ENCODE assay signal across 21 mouse cellular contexts in genomic region chr7:122498461-122498860, GRCm38 (mm10).
DNase-seq lines count a peak whose midpoint lies in the region; ATAC-seq and TF ChIP-seq lines count a peak whose summit lies in the region.
"Had no signal": no experiment of that assay in that cellular context is flagged by ENCODE, and none has a peak within 500 bp of the region (broad histone marks: within the 10 kb centered on the region; RNA-seq: fewer than 3 reads in every experiment).

No protein-coding gene starts in this region.

- H3K4me2 ChIP-seq in midbrain, embryonic 14.5 days (ENCODE audit: low read length) = no peak overlapping the region
- H3K4me2 ChIP-seq in stomach, postnatal 0 days (replicated peaks; ENCODE audit: low read depth) = no peak overlapping the region
- H3K4me2 ChIP-seq: embryonic facial prominence, embryonic 15.5 days; forebrain, embryonic 15.5 days; heart, embryonic 13.5 days; hindbrain, embryonic 15.5 days had no signal

- no peaks in the 10 kb centered on the region for H3K27me3 ChIP-seq in midbrain, embryonic 14.5 days (ENCODE audit: control insufficient read depth, insufficient read depth, low read length)
- H3K27me3 ChIP-seq in midbrain, embryonic 10.5 days (ENCODE audit: low read depth, poor library complexity, severe bottlenecking) = no peaks in the 10 kb centered on the region
- H3K27me3 ChIP-seq in stomach, postnatal 0 days (ENCODE audit: control insufficient read depth, insufficient read depth, low read length) = no peaks in the 10 kb centered on the region
- H3K27me3 ChIP-seq: CH12.LX; embryonic facial prominence, embryonic 15.5 days; forebrain, embryonic 15.5 days; hindbrain, embryonic 15.5 days; Patski had no signal

- no peak for TF ChIP-seq EP300 in stomach, postnatal 0 days (optimal IDR thresholded peaks at IDR 0.05)

- TF ChIP-seq CTCF in stomach, postnatal 0 days (IDR thresholded peaks at IDR 0.05; ENCODE audit: low read depth) = no peak

- no peak for ATAC-seq in midbrain, embryonic 14.5 days (ENCODE audit: low FRiP score, low TSS enrichment)
- no peak for ATAC-seq in stomach, postnatal 0 days (ENCODE audit: low FRiP score, low TSS enrichment)
- ATAC-seq: forebrain, embryonic 15.5 days; Patski had no signal

- H3K27ac ChIP-seq in midbrain, embryonic 14.5 days (replicated peaks; ENCODE audit: low read depth, low read length) = no peak overlapping the region
- H3K27ac ChIP-seq in midbrain, embryonic 10.5 days (replicated peaks) = no peak overlapping the region
- H3K27ac ChIP-seq in stomach, postnatal 0 days (replicated peaks) = no peak overlapping the region
- H3K27ac ChIP-seq: embryonic facial prominence, embryonic 15.5 days; forebrain, embryonic 15.5 days; heart, embryonic 13.5 days; hindbrain, embryonic 15.5 days had no signal

- peaks cover 2% of the 10 kb centered on the region for H3K4me1 ChIP-seq in midbrain, embryonic 14.5 days (ENCODE audit: control insufficient read depth, insufficient read depth, low read length)
- peaks cover 8% of the 10 kb centered on the region; the same call in 1 of the 2 replicates for H3K4me1 ChIP-seq in midbrain, embryonic 10.5 days
- no peaks in the 10 kb centered on the region for H3K4me1 ChIP-seq in stomach, postnatal 0 days (replicated peaks; ENCODE audit: control insufficient read depth, insufficient read depth)
- H3K4me1 ChIP-seq: embryonic facial prominence, embryonic 15.5 days; heart, embryonic 13.5 days had no signal

- no peaks in the 10 kb centered on the region for H3K36me3 ChIP-seq in midbrain, embryonic 14.5 days (ENCODE audit: control insufficient read depth, insufficient read depth, low read length)
- no peaks in the 10 kb centered on the region for H3K36me3 ChIP-seq in midbrain, embryonic 10.5 days
- H3K36me3 ChIP-seq in stomach, postnatal 0 days (ENCODE audit: control insufficient read depth, insufficient read depth, low read length) = no peaks in the 10 kb centered on the region
- H3K36me3 ChIP-seq: embryonic facial prominence, embryonic 15.5 days; forebrain, embryonic 15.5 days; heart, embryonic 13.5 days; hindbrain, embryonic 15.5 days had no signal

- 31% methylated on average over 5 of the region's 5 CpGs for WGBS in midbrain, embryonic 14.5 days
- WGBS in midbrain, embryonic 10.5 days = 58% methylated on average over 5 of the region's 5 CpGs
- WGBS in stomach, postnatal 0 days = 37% methylated on average over 5 of the region's 5 CpGs

- H3K9ac ChIP-seq in midbrain, embryonic 14.5 days (replicated peaks; ENCODE audit: low read length) = no peak overlapping the region
- no peak overlapping the region for H3K9ac ChIP-seq in stomach, postnatal 0 days (ENCODE audit: low read length)
- H3K9ac ChIP-seq: embryonic facial prominence, embryonic 15.5 days; forebrain, embryonic 15.5 days; heart, embryonic 13.5 days; hindbrain, embryonic 15.5 days had no signal

- DNase-seq in adrenal gland, adult 2 months = peak; percentile 37
- DNase-seq in adrenal gland, postnatal 4 days (ENCODE audit: low spot score in 2 of 2) = no peak
- peak; percentile 41 for DNase-seq in midbrain, embryonic 14.5 days
- DNase-seq in midbrain, embryonic 10.5 days (ENCODE audit: low spot score) = no peak
- peak; percentile 5 to 11 for DNase-seq in adrenal gland, postnatal 36 days
- DNase-seq in stomach, postnatal 0 days (ENCODE audit: low spot score) = no peak
- no peak for DNase-seq in kidney, postnatal 10 days
- DNase-seq in ovary, postnatal 14 days (ENCODE audit: low spot score) = no peak
- DNase-seq: cerebellum, adult 11 months; cerebellum, adult 8-10 months; cerebellum, postnatal 14 days; embryo, embryonic 11 days; gastrocnemius, postnatal 36 days; heart, adult 11 months; heart, postnatal 36 days had no signal

- no peak overlapping the region for H3K4me3 ChIP-seq in midbrain, embryonic 14.5 days (replicated peaks; ENCODE audit: low read depth, low read length)
- H3K4me3 ChIP-seq in midbrain, embryonic 10.5 days = no peak overlapping the region
- no peak overlapping the region for H3K4me3 ChIP-seq in stomach, postnatal 0 days (ENCODE audit: low read depth, low read length)
- H3K4me3 ChIP-seq: embryonic facial prominence, embryonic 15.5 days; forebrain, embryonic 15.5 days; heart, embryonic 13.5 days; hindbrain, embryonic 15.5 days had no signal

- H3K9me3 ChIP-seq in midbrain, embryonic 14.5 days (ENCODE audit: control insufficient read depth, low read length) = no peaks in the 10 kb centered on the region
- no peaks in the 10 kb centered on the region for H3K9me3 ChIP-seq in midbrain, embryonic 10.5 days (replicated peaks)
- no peaks in the 10 kb centered on the region for H3K9me3 ChIP-seq in stomach, postnatal 0 days (ENCODE audit: control insufficient read depth, low read length)
- H3K9me3 ChIP-seq: embryonic facial prominence, embryonic 15.5 days; forebrain, embryonic 15.5 days; heart, embryonic 13.5 days; hindbrain, embryonic 15.5 days had no signal

Comparison
In these comparisons a context has a peak if more than half of its experiments do, and no peak if none do; other contexts are left out.
1. DNase-seq: peak in adrenal gland, adult 2 months (single experiment), midbrain, embryonic 14.5 days (single experiment) and adrenal gland, postnatal 36 days (2 of 2); none in adrenal gland, postnatal 4 days (0 of 2), midbrain, embryonic 10.5 days (single experiment), stomach, postnatal 0 days (single experiment), kidney, postnatal 10 days (single experiment) and ovary, postnatal 14 days (single experiment).